Mouse (Mus musculus) ES-E14 (cell line): ENCODE measurements around the gene Klhl23. TPM values are rescaled to one million over a fixed set of nuclear protein-coding genes. Genes with fewer than 3 reads are reported as not detected.
A peak's percentile ranks its signal among the peaks of the same experiment; 100 is the strongest.

Source experiments
- DNase-seq: peaks from one replicate; pipeline ENCODE4 v3.0.0-alpha.2; 2013; ENCODE audit warnings: low read depth, low spot score
- H3K27ac ChIP-seq: 2 replicates; pipeline ENCODE4 v1.5.1; 2012; ENCODE audit warnings: low read depth, mild to moderate bottlenecking, low read length, moderate library complexity, mixed read lengths; ENCODE audit not compliant: poor library complexity, insufficient read depth, severe bottlenecking
- H3K36me3 ChIP-seq: 2 replicates; pipeline ENCODE4 v1.6.1; 2012; ENCODE audit warnings: mild to moderate bottlenecking, low read length, moderate library complexity, mixed read lengths; ENCODE audit not compliant: control insufficient read depth, poor library complexity, insufficient read depth, severe bottlenecking
- H3K4me1 ChIP-seq, 2 experiments: fragments of 150-350 bp in 1 of 2; sonication (generic) in 1 of 2; 2 replicates each; pipeline ENCODE4 v1.6.1; 2012; ENCODE audit warnings: low read length in 2 of 2, mild to moderate bottlenecking in 1 of 2, mixed read lengths in 1 of 2; ENCODE audit not compliant: control insufficient read depth in 2 of 2, insufficient read depth in 2 of 2, poor library complexity in 1 of 2
- H3K4me3 ChIP-seq, 2 experiments: fragments of 150-350 bp in 1 of 2; sonication (generic) in 1 of 2; 2 replicates each; pipeline ENCODE4 v1.5.1; 2012; ENCODE audit warnings: low read length in 2 of 2, low read depth in 1 of 2, mild to moderate bottlenecking in 1 of 2, mixed read lengths in 1 of 2; ENCODE audit not compliant: insufficient read depth in 1 of 2, poor library complexity in 1 of 2, severe bottlenecking in 1 of 2
- H3K9ac ChIP-seq: 2 replicates; pipeline ENCODE4 v1.6.1; 2012; ENCODE audit warnings: low read depth, mild to moderate bottlenecking, low read length, mixed read lengths; ENCODE audit not compliant: poor library complexity, insufficient read depth, severe bottlenecking
- H3K9me3 ChIP-seq: fragments of 150-350 bp; sonication (generic); 2 replicates; pipeline ENCODE4 v1.6.1; 2012; ENCODE audit warnings: low read depth, mild to moderate bottlenecking, low read length; ENCODE audit not compliant: control insufficient read depth, insufficient read depth
- CHD2 ChIP-seq: IDR thresholded peaks from 2 replicates; pipeline ENCODE4 v1.6.1; 2014; ENCODE audit warnings: mild to moderate bottlenecking, low read depth, low read length, inconsistent platforms
- HCFC1 ChIP-seq: IDR thresholded peaks from 2 replicates; pipeline ENCODE4 v1.6.1; 2012; ENCODE audit warnings: low read length, inconsistent platforms, borderline replicate concordance; ENCODE audit not compliant: insufficient read depth
- MAFK ChIP-seq: IDR thresholded peaks from 2 replicates; pipeline ENCODE4 v1.6.1; 2014; ENCODE audit warnings: mild to moderate bottlenecking, low read depth, low read length, inconsistent platforms; ENCODE audit not compliant: insufficient read depth
- ZC3H11A ChIP-seq: IDR thresholded peaks from 2 replicates; pipeline ENCODE4 v1.6.1; 2012; ENCODE audit warnings: low read depth, mild to moderate bottlenecking, inconsistent platforms, low read length, borderline replicate concordance
- ZNF384 ChIP-seq: IDR thresholded peaks from 2 replicates; pipeline ENCODE4 v1.6.1; 2012; ENCODE audit warnings: low read depth, low read length, inconsistent platforms
- in situ Hi-C, 2 experiments: fragments of 600-800 bp; cut with MboI; formaldehyde crosslinking; loops; one replicate each; pipeline ENCODE4 v1.15.1; 2025; ENCODE audit warnings: low sequenced_read_pairs in 2 of 2, inconsistent platforms in 1 of 2; ENCODE audit not compliant: unreplicated experiment in 2 of 2
- total RNA-seq: library from RNA; depleted of rRNA; stranded (reverse); fragments of 300-350 nt; gene quantifications from 2 replicates; pipeline ENCODE4 v1.2.3, GENCODE M21; 2012; rRNA removed

The Klhl23 gene
- total RNA-seq, 1 experiment, result 5.0 TPM

DNA sequence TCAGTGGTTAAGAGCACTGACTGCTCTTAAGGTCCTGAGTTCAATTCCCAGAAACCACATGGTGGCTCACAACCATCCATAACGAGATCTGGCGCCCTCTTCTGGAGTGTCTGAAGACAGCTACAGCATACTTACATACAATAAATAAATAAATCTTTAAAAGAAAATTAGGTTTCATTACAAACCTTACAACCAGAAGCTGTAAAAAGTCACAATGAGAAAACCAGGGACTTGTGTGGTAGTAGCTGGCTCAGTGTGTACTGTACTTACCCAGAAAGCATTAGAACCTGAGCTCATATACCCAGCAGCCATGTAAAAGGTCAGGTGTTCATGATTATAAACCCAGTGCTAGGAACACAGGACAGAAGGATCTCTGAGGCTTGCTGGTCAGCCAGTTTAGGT is 62.2 kb downstream of the Klhl23 start:
- Histone ChIP-seq H3K4me3 (peak overlapping the region; percentile 88 to 92), H3K9me3 (no peaks in the 10 kb centered on the region), H3K36me3 (no peaks in the 10 kb centered on the region), H3K4me1 (no peaks in the 10 kb centered on the region; a peak in 1 of 4 replicates), H3K9ac (peak overlapping the region; percentile 91; the same call in 1 of the 2 replicates), H3K27ac (no peak overlapping the region)
- in situ Hi-C loops, result no loop called here
- TF ChIP-seq ZNF384 (no peak), ZC3H11A (no peak), HCFC1 (no peak), CHD2 (no peak), MAFK (no peak)
- no peak for DNase-seq

DNA sequence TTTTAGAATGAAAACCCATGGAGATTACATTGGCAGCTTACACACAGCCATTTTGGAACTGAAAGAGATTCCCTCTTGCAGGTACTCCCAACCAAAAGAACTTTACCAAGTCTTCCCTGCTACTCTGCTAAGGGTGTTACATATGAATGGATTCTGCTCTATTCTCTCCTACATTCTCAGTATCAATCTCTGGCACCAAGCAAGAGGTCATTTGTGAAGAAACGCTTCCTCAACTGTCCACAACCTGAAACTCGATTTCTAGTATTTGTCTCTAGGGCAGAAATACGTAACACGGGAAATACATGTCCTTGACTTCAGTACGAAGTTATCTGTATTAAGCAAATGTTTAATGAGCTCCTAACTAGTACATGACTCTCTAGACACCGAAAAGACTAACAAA is 62.8 kb downstream of the Klhl23 start:
- peak overlapping the region; percentile 88 to 92 for H3K4me3 ChIP-seq
- H3K36me3 ChIP-seq, result no peaks in the 10 kb centered on the region
- H3K9ac ChIP-seq, result peak overlapping the region; percentile 91; the same call in 1 of the 2 replicates
- H3K27ac ChIP-seq, result peak overlapping the region; percentile 11; the same call in 1 of the 2 replicates
- in situ Hi-C loops, result no loop called here
- H3K4me1 ChIP-seq, result peaks cover 0 to 4% of the 10 kb centered on the region in 2 experiments; a peak in 3 of 4 replicates
- DNase-seq, result no peak
- H3K9me3 ChIP-seq, result no peaks in the 10 kb centered on the region
- TF ChIP-seq HCFC1 (no peak), CHD2 (no peak), ZC3H11A (no peak), ZNF384 (no peak), MAFK (no peak)

DNA sequence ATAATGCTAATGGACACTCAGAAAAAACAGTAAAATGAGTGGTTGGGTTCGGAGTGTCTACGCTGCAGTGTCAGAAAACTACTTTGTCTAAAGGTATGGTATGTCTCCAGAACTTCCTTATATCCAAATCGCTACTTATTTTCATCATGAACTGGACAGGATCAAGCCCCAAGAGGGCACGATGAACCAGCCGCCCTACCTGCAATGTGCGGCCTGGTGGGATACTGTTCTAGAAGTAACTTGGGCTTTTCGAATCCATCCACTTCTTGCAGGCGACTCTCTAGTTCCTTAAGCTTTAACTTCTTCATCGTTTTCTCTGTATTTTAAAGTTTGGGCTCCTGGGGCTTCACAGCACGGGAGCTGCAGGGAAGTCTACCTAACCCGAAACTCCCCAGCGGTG is 63.3 kb downstream of the Klhl23 start:
- in situ Hi-C loops, result no loop called here
- no peak for DNase-seq
- Histone ChIP-seq H3K4me1 (peaks cover 0 to 5% of the 10 kb centered on the region in 2 experiments; a peak in 3 of 4 replicates), H3K36me3 (no peaks in the 10 kb centered on the region), H3K4me3 (peak overlapping the region; percentile 88 to 92), H3K27ac (peak overlapping the region; percentile 72; the same call in 1 of the 2 replicates), H3K9ac (peak overlapping the region; percentile 91), H3K9me3 (no peaks in the 10 kb centered on the region)
- TF ChIP-seq ZC3H11A, result no peak
- no peak for TF ChIP-seq CHD2
- TF ChIP-seq HCFC1, result no peak
- no peak for TF ChIP-seq ZNF384

DNA sequence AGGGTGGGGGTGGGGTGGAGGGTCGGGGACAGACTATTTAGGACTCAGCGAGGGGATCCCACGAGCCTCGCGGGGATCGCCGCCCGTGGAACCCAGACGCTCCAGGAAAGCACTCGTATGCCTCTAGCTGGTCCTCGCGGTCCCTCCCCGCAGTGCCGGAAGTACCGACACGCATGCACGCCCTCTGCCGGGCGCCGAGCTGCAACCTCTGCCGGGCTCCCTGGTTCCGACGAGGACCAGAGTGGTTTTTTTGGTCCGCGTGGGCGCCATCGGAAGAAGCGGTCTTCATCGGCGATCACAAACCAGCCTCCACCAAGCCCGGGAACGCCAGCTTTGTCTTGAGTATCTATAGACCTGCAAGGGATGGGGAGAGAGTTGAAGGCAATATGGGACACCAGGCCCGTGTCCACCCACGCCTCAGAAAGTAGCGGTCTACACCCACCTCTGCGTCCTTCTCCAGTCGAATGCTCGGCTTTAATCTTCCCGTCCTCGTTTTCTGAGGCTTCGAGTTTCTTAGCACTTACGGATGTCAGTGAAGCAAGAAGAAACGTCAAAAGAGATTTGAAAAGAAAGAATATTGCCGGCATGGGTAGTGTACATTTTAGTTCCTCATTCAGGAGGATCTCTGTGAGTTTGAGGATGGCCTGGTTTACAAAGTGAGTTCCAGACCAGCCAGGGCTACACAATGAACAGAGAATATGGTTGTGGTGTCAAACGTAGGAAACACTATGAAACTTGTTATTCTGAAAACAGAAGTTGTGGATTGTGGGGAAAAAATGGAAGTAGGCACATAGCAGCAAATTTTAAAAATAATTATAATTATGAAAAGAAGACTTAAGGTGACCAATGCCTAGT is 63.9 kb downstream of the Klhl23 start, which contains the start of gene Mettl5:
Mettl5 (minus strand) TSS at position 165 of the 855 bp plus-strand sequence.
- TF ChIP-seq ZC3H11A (no peak), CHD2 (no peak), MAFK (no peak), HCFC1 (peak; percentile 86), ZNF384 (peak; percentile 38; the same call in 1 of the 2 replicates)
- H3K9ac ChIP-seq, result peak within 1 kb of the TSS; percentile 91
- DNase-seq, result no peak
- H3K27ac ChIP-seq, result peak within 1 kb of the TSS; percentile 72; the same call in 1 of the 2 replicates
- no peaks in the 10 kb centered on the region for H3K36me3 ChIP-seq
- in situ Hi-C loops, result no loop called here
- peak within 1 kb of the TSS; percentile 88 to 92 for H3K4me3 ChIP-seq
- H3K9me3 ChIP-seq, result no peaks in the 10 kb centered on the region
- H3K4me1 ChIP-seq, result peaks cover 0 to 8% of the 10 kb centered on the region in 2 experiments; a peak in 3 of 4 replicates

Other genes with a start within 250 kb of the Klhl23 start
- 103 and 124 TPM in 2 replicates for gene Lrp2, start 235.9 kb upstream of the Klhl23 start, total RNA-seq
- gene Bbs5, start 174.8 kb upstream of the Klhl23 start, total RNA-seq, result 7.8 and 8.3 TPM in 2 replicates
- gene Klhl41, start 151.8 kb upstream of the Klhl23 start, total RNA-seq, result 0.37 and 0.40 TPM in 2 replicates
- 13.7 and 17.8 TPM in 2 replicates for gene Fastkd1, start 108.4 kb upstream of the Klhl23 start, total RNA-seq
- gene Ppig, start 99.4 kb upstream of the Klhl23 start, total RNA-seq, result 24.7 and 32.2 TPM in 2 replicates
- gene Ccdc173, start 32.4 kb upstream of the Klhl23 start, total RNA-seq, result 0.98 and 1.1 TPM in 2 replicates
- 8.0 and 9.6 TPM in 2 replicates for gene Phospho2, start 32.3 kb upstream of the Klhl23 start, total RNA-seq
- gene Ssb, start 39.6 kb downstream of the Klhl23 start, total RNA-seq, result 118 and 191 TPM in 2 replicates
- 31.6 and 43.0 TPM in 2 replicates for gene Mettl5, start 63.7 kb downstream of the Klhl23 start, total RNA-seq
- 64.3 and 64.6 TPM in 2 replicates for gene Ubr3, start 75.3 kb downstream of the Klhl23 start, total RNA-seq
- 0.13 and 0.69 TPM in 2 replicates for gene Myo3b, start 217.2 kb downstream of the Klhl23 start, total RNA-seq